Mouse (Mus musculus) megakaryocyte-erythroid progenitor cell, adult 5-6 weeks (primary cell): Measurements from ENCODE around the gene Atf4. TPM values are rescaled to one million over a fixed set of nuclear protein-coding genes. Genes with fewer than 3 reads are reported as not detected.

ENCODE experiments used
- ATAC-seq: replicated peaks from 2 replicates; pipeline ENCODE4 v1.8.0; 2016; ENCODE audit warnings: mild to moderate bottlenecking, inconsistent platforms; ENCODE audit not compliant: severe bottlenecking, poor library complexity, low FRiP score, low TSS enrichment
- total RNA-seq, 2 experiments: library from RNA; stranded (forward) in 1 of 2; stranded (reverse) in 1 of 2; fragments of 200-1000, 215-1000 nt in 1 of 2; fragments of >200 nt in 1 of 2; fragmentation: Nextera tagmentation in 1 of 2; gene quantifications; 2 replicates each; pipeline ENCODE4 v1.2.3; 2014 to 2017

Gene Atf4
- total RNA-seq (2014; fragmentation: Nextera tagmentation) (145 and 192 TPM in 2 replicates), total RNA-seq (2017) (292 and 318 TPM in 2 replicates)

DNA sequence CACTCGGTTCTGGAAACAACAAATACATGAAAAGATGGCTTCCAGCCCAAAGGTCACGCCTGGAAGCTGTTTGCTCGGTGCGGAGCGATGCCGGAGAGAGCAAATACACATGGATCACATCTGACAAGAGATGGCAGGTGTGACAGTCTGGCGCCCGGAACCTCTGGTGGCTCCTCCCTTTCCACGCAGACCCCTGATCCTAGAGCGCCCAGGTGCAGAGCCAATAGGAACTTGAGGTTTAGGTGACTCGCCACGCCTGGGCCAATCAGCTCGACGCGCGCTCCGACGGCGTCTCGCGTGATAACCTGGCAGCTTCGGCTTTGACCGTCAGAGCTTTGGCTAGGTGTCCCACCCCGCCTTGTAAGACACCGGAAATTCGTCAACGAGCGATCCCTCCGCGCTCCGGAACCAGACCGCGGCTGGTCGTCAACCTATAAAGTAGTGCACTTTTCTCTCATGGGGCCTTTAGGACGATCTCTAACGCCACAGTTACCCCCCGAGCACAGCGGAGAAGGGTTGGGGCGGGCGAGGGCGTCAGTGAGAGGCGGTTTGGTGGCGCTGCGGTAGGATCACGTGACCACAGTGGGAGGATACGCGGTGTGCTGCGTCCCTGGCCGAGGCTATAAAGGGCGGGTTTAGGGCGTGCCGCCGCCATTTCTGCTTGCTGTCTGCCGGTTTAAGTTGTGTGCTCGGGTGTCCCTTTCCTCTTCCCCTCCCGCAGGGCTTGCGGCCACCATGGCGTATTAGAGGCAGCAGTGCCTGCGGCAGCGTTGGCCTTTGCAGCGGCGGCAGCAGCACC lies at the start of gene Atf4:
Atf4 (plus strand) TSS at position 338 of the 799 bp plus-strand sequence.
- peak; percentile 83 for ATAC-seq

DNA sequence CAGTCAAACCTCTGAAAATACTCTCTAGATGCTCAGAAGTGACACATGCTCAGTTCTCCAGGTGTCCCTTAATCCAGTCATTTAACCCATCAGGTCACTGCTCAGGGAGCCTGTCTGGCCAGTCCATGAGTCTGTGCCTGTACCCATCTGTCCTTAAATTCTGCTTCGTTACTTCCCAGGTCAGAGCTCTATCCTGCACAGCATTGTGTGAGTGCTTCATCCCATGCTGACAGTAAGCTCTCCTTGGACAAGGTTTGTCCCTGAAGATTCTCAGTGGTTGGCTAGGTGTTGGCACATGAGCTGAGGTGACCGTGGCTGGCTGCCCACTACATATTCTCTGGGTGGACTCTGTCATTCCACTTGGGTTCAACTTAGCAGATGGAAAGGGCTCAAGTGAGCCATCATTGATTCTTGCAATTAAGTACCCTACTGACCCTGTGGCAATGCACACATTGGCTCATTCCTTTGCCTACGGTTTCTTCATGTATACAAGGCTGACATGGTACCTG lies 48.9 kb upstream of the Atf4 start:
- no peak for ATAC-seq

DNA sequence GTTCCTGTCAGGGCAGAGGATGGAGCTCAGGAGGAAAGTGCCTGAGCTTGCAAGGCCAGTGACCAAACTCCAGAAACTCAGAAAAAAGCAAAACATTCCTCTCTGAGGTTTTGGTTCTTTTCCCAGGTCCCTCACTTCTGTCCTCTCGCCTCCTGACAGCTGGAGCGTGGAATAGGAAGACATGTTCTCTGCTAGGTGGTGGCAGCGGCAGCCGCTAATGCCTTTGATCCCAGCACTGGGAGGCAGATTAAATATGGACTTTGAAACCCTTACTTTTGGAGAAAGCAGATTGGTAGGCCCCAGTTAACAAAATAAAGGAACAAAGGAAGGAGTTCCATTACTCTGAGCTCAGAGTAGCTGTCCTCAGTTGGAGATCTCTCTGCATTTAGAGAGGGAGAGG lies 46.5 kb upstream of the Atf4 start:
- ATAC-seq, result no peak

DNA sequence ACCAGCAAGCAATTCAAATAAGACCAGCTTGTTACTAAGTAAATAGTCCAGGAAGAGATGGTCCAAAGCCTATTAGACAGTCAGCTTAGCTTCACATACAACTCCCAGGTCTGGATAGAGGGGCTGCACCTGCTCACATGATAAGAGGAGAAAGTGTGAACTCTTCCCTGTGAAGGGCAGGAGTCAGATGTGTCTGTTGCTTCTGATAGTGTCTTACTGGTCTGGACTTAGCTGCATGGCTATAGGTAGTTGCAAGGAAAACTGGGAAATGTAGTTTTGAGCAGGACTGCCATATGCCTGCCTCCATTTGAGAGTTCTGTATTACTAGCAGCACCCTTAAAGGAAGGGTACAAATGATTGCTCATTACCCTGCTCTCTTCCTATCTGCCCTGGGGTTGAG lies 41.3 kb upstream of the Atf4 start:
- ATAC-seq, result peak; percentile 41

DNA sequence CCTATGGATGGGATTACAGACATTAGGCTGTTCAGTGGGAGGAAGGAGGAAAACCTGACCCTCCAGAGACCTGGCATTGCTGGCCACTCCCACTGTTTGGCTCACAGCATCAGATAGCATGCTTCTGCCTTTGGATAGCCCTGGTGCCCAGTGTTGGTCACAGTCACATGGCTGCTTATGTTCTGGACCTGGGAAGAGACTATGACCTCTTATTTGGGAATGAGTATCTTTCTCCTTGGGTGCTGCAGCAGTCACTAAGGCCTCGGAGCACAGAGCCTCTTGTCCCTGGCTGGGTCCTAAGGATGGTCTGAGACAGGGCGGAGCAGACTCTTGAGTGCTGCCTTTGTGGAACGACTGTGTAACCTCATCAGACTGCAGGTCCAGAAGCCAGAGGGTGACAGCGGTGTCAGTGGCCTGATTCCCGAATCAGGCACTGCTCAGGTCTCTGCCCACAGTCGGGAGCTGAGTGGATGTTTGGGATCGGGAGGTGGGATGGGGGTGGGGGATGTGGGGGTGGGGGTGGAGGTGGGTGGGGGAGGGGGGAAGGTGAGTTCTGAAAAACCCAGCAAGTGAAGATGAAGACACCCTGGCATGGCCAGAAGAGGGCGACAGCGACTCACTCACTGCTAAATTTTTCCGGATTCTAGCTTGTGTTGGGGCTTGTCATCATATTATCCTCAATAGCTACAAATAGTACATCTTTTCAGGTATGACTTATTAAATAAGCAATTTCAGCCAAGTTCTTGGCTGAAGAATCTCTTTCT lies 39.1 kb upstream of the Atf4 start:
- ATAC-seq, result no peak

DNA sequence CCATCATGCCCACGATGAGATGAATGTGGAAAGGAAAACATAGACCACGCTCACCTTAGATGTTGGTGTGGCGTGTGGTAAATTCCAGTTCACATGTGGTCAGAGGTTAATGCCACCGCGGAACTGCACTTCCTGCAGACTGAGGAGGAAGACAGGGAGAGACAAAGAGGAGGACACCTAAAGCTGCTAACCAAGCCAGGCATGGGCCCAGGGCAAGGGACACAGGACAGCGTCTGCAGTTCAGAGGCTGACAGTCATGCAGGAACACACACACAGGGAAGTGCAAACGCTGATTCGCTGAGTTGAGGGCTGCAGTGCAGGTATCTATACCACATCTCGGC lies 38.5 kb upstream of the Atf4 start:
- ATAC-seq, result no peak

DNA sequence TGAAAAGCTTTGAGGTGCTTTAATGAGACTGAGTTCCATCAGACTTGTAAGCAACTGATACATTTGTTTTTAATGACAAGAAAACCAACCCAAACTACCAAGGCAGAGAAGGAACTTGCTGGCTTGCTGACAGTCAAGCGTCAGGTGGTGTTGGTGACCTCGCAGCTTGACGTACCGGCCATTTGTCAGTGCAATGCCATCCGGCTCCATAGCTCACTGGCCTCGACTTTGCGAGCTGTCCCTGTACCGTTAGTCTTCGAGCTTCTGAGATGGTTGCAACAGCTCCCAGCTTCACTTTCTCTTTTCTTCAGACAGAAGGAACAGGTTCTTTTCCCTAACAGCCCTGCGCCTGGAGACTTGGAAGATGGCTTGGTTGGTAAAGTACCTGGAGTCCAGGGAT lies 37.5 kb upstream of the Atf4 start:
- no peak for ATAC-seq

DNA sequence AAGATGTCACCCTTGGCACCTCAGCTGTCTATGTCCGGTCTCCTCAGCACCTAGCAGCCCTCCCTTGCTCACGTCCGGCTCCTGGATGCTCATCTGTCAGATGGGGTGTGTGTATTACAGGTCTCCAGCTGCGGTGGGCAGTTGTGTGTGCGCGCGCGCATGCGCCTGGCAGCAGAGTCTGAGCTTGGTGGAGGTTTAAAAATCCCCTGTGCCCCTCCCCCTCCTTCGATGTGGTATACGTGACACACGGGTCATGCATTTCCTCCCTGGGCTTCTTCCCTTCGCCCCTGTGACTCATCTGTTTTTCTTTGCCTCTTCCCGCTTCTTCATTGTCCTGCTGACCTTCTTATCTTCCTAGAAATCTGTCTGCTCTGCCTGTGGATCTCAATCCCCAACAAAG lies 35.8 kb upstream of the Atf4 start:
- no peak for ATAC-seq

DNA sequence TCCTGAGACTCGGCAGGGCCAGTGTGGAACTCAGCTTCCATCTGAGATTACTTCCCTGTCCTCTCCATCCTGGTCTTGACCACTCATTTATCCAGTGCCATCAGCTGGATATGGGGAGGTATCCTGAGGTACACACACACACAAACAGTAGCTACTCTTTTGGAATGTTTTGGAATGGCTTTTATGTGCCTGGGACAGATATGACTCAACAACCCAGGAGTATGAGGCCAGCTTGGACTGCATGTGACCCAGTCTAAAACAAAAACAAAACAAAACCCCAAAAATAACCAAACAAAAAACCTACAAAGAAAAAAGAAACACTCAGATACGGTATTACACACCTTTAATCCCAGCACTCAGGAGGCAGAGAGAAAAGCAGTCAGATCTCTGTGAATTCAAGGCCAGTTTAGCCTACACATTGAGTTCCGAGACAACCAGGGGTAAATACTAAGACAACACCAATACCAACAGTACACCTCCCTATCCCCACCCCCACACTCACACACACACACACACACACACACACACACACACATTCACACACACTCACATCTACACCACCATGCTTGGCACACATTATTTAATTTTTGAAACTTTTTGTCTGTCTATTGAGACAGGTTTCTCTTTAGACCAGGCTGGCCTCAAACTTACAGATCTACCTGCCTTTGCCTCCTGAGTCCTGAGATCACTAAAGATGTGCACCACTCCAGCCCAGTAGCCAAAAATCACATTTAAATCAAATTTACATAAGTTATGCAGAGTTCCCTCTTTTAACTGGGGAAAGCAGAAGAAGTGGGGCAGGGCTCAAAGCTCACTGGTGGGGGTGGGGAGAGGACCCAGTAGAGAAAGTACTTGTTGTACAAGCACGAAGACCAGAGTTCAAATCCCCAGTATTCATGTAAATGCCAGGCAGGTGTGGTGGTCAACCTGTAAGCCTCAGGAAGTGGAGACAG lies 35.0 kb upstream of the Atf4 start:
- ATAC-seq, result no peak

DNA sequence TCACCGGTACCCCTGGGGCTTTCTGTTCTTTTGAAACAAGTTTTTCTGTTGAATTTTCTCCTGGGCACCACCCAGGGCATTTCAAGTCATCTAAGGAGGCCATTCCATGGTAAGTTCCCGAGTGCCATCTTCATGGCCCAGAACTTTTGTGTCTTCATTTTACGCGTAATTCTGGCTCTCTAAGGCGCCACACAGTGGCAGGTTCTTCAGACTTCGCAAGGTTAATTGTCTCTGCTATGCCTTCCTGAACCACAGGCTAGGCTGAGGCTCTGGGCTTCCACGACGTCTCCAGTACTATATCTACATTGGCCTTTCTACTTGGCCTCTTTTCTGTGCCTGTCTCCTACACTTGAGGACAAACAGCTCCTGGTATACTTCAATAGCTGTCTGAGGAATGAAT lies 34.0 kb upstream of the Atf4 start:
- ATAC-seq, result no peak

DNA sequence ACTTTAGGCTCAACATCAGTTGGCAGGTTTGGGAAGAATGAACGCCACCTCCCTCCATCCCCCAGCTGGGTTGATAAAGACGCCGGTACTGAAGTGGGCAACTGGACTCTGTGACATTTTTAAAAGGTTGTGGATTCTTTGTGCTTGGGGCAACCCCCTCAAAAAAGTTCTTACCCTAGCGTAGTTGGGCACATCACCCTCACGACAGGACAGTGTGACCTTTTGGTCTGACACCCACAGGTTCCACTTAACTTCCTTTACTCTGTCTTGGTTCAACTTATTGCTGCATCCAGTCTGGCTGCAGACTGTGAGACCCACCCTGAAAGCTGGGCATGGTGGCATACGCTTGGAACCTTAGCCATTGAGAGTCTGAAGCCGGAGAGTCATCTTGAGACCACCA lies 31.2 kb upstream of the Atf4 start:
- no peak for ATAC-seq

DNA sequence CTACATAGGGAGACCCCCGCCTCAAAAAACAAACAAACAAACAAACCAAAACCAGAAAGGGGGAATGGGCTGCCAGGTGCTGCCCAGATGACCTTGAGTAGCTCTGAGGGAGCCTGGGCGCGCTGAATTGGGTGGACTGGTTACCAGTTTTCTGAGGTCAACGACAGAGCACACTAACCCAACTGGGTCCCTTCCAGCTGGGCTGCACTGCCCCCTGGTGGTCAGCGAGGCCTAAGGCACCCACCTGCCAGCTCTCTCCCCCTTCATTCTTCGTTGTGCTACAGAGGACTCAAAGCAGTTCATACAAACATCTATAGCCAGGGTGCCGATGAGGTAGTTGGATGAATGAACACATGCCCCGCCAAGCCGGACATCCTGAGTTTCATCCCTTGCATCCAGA lies 29.8 kb upstream of the Atf4 start:
- ATAC-seq, result peak; percentile 81

DNA sequence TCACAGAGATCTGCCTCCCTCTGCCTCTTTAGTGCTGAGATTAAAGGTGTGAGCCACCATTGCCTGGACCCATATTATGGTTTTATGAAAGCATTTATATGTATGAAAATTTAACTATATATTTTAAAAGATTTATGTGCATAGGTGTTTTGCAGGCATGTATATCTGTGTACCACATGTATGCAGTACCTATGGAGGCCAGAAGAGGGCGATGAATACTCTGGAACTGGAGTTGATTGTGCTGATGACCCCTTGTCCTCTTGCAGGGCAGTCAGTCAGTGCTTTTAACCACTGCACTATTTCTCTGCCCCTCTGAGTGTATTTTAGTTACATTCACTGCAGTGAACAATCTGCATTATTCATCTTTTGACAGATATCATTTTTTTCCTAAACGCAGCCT lies 29.2 kb upstream of the Atf4 start:
- ATAC-seq, result 0 out of 2 replicates have a peak, but pooled peaks have one; percentile 59

DNA sequence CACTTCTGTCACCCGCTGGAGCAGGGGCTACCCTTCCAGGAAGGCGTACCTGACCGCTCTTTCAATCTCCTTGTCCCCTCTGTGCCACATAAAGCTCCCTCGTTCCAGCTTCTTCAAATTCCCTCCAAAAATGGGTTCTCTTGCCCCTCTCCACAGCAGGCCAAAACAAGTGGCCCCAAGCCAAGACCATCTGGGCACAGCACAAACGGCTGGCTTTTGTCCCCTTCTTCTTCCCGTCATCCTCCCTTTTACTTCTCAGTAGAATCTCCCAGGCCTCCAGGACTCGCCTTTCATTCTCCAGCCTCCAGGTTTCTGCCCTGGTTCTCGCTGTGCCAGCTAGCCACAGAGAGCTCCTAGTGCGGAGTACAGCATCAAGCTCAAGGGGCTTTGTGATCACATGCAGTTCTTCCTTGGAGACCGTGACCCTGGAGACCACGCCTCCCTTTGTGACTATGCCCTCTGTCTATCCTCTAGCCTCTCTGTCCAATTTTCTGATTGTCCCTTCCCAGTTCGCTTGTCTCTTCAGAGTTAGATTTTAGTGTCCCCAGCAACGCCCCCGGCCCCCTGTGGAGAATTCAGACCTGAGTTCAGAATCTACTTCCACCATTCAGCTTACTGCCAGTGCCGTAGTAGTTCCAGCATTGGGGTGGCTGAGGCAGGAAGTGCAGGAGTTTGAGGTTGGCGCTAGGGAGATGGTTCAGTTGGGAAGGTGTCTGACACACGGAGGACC lies 26.7 kb upstream of the Atf4 start:
- ATAC-seq, result no peak

DNA sequence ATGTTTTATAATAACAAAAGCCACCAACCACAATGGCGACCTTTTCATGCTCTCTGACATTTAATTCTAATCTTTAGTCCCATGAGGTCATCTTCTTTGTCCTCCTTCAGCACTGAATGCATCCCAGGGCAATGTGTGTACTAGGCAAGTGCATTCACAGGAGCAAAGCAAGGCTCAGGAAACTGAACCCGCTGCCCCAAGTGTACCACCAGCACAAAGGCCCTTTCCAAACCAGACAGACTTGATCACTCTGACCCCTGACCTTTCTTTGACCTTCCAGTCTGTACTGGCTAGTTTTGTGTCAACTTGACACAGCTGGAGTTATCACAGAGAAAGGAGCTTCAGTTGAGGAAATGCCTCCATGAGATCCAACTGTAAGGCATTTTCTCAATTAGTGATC lies 22.7 kb upstream of the Atf4 start:
- ATAC-seq, result no peak

DNA sequence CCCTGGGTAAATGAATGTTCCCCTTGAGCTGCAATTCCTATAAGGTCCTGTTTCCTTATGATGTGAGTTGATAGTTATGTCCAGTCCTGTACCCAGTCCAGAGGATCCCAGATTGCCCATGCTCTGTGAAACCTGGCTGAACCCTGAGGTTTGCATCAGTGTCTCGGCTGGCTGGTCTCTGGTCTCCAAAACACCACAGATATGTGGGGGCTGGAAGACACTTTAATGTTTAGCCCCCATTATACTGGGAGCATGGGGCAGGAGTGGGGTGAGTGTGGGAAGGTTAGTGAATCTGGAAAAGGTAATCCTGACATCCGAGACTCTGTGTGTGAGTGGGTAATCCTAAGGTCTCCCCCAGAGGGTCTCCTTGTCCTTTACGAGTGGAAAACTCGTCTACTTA lies 21.9 kb upstream of the Atf4 start:
- ATAC-seq, result no peak

DNA sequence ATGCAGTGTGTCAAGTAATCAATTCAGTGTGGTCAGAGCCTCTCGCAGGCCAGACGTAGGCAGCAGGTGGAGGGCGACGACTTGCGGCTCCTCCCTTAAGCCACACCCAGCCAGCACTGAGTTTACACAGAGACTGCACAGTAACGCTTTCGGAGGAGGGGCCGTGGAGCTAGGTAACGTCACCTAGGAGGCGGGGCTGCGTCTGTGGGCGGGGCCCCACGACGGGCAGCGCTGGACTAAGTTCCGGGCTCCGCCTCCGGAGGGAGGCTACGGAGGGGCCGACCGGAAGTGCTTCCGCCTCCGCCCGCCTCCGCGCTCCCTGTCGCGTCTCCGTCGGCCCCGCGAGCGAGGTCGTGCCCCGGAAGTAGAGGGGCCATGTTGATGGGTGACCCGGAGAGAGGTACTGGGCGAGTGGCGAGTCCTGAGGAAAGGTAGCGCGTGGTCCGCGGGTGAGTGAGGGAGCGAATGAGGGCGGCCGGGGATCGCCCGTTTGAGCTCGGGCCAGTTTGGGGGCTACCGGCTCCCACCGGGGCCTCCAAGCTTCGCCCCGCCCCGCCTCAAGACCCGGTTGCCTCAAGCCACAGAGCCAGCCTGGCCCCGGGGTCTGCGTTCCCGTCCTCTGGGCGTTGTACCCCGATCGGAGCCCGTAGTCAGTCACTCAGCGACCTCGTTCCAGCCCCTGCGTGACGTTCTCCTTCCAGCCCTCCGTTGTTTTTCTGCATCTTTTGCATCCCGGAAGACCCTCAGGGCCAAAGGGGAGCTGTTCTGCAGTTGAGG lies 21.1 kb upstream of the Atf4 start, which contains the start of gene Mief1:
Mief1 (plus strand) TSS at position 286 of the 777 bp plus-strand sequence.
- peak; percentile 97 for ATAC-seq

DNA sequence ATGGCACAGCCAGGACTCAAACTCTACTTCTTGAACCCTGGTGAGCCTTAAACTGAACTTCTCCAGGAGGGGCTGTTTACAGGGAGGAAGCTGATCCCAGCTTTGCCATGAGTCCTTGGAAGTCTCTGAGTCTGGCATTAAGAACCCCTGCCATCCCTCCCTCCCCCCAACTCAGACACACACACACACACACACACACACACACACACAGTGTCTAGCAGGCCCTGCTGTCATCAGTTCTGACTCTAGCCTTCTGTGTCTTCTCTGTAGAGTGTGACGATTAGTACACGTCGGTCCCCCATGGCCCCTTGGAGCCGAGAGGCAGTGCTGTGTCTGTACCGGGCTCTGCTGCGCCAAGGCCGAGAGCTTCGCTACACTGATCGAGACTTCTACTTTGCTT lies 19.4 kb upstream of the Atf4 start, which contains the start of gene AC140267.1:
AC140267.1 (plus strand) TSS at position 301 of the 400 bp plus-strand sequence.
- no peak for ATAC-seq
